Mouse (Mus musculus): Measurements from ENCODE around the gene Stoml1.

Stoml1 gene

DNA sequence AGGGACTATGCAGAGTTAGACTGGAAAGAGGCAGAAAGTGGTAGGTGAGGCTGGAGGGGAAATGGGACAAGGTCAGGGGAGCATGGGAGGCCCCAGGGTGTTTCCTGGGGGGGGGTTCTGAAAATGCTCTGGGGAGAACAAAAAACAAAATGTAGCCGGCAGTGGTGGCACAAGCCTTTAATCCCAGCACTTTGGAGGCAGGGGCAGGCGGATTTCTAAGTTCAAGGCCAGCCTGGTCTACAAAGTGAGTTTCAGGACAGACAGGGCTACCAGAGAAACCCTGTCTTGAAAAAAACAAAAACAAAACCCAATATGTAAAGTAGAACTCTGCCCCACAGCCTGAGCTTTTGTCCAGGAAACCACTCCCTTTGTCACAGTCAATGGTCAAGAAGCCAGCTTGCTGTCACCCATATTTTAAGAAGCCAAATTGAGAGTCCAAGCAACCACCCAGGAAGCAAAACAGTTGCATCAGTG is 19.1 kb downstream of the Stoml1 start:
- DNase-seq (ENCODE audit: low spot score in 2 of 2), result no peak

DNA sequence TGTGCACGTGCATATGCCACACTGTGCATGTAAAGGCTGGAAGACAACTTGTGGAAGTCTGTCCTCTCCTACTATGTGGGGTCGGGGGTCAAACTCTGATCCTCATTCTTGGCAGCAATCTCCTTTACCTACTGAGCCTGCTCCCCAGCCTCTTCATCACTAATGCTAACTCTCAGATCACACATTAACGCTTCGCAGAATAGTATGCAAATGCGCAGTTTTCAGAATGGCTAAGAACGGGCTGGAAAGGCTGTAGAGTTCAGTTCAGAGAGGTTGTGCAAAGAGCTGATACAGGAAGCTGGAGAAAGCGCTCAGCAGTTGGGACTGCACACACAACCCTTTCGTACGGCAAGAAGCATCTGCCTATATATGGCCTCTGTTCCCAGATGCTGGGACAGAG is 19.9 kb downstream of the Stoml1 start:
- no peak for DNase-seq (ENCODE audit: low spot score in 2 of 2)

DNA sequence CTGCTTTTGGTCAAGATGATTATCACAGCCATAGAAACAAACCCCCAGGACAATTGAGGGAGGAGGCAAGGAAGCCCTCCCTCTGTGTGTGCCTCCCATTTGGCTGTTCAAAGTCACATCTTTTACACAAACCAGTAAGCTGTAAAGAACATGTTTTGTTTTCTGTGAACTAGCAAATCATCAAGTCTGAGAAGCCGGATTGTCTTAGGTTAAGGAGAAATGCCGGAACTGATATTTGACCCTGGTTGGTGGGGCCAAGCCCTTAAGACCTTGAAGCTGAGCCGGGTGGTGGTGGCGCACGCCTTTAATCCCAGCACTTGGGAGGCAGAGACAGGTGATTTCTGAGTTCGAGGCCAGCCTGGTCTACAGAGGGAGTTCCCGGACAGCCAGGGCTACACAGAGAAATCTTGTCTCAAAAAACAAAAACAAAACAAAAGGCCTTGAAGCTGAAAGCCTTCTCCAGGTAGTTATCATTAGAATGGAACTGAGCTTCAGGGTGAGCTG is 21.2 kb downstream of the Stoml1 start:
- no peak for DNase-seq (ENCODE audit: low spot score in 2 of 2)

DNA sequence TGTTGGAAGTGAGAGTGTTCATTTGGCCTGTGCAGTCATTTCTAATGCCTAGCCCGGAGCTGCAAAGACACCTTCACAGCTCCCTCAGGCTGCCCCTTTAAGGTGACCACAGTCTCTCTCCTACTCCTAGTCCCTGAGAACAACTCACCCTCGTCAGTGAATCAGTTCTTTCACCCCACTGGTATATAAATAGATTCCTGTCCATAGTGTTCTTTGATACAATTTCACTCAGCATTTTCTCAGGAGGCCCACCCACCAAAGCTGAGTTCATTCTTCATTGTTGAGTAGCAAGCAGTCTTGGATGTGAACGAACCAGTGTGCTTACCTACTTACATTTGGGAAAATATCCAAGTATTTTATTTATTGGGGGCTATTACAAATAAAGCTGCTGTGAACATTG is 21.7 kb downstream of the Stoml1 start:
- DNase-seq (ENCODE audit: low spot score in 2 of 2), result no peak

DNA sequence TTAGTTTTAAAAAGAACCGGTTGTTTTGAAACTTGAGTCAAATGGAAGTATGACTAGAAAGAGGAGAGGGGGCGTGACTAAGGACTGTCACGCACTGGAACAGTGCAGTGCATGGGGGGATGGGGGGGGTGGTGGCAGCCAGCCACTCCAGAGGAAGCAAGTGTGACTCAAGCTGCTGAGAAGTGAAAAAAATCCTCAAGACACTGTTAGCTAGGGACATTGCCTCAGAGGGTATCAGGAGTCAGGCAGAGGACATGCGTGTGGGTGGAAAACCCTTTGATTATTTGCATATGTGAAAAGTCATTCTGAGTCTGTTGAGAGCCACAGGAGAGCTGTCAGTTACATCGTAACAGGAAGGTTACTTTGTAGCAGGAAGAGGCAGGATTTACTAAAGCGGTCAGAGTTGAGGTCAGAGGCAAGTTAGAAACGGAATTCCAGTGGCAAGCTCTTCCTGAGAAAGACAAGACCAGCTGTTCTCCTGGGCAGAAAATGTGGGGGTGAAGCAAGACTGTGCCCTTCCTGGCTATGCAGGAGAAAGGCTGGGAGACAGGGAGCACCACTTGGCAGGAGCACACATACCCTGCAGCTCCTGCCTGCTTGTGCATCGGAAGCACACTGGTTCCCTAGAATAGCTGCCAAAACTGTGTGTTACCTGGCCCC is 22.3 kb downstream of the Stoml1 start:
- DNase-seq (ENCODE audit: low spot score in 2 of 2), result no peak

DNA sequence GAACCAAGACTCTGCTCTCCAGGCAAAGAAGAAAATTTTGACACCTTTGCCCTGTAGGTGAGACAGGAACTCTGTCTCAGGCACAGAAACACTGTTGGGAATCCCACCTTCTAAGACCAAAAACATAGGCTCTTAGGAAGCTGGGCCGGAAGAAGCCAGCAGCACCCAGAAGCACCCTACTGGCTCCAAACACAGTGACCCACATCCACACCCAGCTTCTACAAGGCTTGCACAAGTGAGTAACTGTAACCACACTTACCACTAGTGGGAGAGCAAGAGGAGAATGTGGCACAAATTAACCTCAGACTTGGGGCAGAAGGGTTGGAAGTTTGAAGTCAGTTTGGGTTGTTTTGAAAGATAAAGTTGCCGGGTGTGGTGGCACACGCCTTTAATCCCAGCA is 22.8 kb downstream of the Stoml1 start:
- no peak for DNase-seq (ENCODE audit: low spot score in 2 of 2)

DNA sequence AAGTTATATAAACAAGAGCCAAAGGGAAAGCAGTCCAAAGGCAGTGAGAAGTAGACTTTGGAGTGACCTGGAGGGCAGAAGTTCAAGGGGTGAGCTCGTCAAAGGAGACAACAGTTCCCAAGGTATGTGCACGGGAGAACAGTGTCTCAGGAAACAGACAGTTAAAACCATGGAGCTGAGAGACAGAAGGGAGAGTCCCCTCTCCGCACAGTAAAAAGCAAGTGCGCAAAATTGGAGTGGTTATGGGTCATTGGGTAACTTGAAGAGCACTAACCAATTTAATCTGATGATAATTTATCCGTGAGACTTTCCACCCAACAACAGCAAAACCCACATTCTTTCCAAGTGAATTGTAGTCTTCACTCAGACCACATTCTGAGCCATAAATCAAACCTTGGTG is 23.4 kb downstream of the Stoml1 start:
- no peak for DNase-seq (ENCODE audit: low spot score in 2 of 2)

DNA sequence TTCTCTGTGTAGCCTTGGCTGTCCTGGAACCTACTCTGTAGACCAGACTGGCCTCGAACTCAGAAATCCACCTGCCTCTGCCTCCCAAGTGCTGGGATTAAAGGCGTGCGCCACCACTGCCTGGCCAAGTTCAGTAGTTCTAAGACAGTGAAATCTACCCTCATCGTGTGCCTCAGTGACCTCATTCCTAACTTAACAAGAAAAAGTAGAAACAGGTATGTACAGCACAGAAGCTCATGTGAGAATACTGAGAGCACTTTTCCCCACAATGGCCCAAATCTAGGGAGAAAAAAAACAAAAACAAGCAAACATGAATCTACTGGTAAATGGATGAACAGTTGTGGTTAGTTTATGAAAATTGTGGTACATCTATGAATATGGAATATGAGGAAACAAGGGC is 25.3 kb downstream of the Stoml1 start:
- DNase-seq (ENCODE audit: low spot score in 2 of 2), result no peak

DNA sequence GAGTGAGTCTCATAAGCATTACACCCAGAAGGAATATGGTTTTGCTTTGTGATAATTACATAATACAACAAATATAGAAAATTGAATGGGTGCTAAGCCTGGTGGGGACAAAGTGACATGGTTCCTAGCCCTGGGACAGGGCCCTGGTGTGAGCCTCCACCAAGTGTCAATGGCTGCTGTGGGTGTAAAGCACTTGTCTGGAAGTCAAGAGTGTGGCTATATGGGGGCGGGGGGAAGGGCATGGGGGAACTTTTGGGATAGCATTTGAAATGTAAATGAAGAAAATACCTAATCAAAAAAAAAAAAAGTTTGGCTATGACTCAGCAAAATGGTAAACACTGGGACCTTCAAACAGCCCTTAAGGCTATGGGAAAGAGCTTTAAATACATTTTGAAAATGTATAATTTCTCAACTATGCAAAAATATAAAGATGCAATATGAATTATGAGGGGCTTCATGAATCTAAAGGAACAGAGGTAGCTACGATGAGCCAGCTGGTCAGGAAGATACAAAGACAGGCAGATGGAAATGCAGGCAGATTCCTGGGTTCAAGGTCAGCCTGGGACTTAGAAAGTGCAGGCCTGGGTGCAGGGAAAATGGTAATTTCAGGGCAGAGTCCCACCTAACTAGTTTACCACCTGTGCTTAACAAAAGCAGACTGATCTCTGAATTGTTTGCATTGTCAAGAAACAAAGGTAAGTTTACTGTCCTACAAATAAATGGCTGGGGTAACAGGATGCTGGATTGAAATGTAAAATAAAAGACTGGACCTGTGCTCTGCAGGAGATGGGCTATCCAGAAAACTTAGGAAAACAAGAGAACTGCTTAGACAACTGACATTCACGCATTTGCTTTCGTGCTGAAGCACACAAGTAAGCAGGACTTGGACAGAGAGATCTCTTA is 26.1 kb downstream of the Stoml1 start:
- DNase-seq (ENCODE audit: low spot score in 2 of 2), result no peak

DNA sequence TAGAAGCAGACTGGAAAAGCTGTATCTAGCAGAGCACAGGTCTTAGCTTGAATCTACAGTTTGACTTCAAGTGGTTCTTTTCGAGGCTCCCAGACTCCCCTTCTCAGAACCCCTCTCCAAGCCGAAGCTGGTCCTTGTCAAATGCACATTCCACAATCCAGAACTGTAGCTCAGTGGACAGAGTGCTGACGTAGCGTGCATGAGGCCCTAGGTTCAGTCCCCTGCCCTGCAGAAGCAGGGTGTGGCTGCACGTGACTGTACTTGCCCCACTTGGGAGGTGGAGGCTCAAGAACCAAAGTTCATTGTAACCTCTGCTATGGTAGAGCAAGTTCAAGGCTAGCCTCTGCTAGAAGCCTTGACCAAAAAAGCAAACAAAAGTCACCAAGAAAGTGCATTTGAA is 26.8 kb downstream of the Stoml1 start:
- DNase-seq (ENCODE audit: low spot score in 2 of 2), result no peak

DNA sequence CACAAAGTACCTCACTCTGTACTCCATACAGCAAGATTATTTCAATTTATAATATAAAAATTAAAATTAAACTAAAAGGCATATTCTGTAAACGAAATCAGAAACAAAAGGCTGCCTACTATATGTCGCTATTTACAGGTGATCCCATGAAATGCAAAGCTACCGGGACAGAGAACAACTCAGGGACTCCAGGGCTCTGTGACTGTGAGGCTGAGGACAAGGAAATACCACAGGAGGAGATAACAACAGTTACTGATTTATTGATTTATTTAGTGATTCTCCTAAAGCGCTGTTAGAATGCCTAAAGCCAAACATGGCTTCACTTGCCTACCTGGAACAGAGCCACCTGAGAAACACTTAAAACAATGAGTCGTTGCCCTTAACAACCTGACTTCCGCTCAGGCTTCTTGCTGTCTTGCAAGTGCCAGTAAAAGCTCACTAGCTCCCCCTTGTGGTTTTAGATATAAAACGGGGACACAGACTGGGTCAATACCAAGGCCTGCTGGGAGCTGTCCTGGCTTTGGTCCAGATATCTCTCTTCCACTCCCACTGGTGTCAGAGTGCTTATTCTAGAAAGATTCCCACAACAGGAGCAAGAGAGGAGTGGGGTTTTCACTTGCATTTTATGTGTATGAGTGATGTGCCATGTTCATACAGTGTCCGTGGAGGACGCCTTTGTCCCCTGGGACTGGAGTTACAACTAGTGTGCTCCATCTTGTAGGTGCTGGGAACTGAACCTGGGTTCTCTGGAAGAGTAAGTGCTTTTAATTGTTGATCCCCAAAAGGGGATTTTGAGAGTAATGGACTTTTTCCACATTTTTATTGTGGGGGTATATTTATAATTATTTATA is 27.5 kb downstream of the Stoml1 start:
- peak; percentile 43 to 66 for DNase-seq (ENCODE audit: low spot score in 2 of 2)

DNA sequence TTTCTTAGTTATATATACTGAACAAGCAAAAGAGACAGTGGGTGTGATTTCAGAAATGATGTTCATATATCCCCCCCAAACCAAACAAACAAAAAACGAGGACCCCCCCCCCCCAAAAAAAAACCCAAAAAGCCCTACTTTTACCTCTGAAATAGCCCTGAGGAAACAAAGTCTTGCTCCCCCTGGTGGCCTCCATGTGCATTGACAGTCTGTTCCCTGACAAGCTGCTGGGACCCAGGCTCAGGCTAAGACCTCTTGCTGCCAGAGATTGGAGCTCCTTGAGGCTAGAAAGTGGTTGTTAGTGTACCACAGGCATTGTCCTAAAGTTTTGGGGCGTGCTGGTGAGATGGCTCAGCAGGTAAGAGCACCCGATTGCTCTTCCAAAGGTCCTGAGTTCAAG is 28.6 kb downstream of the Stoml1 start:
- DNase-seq (ENCODE audit: low spot score in 2 of 2), result no peak

DNA sequence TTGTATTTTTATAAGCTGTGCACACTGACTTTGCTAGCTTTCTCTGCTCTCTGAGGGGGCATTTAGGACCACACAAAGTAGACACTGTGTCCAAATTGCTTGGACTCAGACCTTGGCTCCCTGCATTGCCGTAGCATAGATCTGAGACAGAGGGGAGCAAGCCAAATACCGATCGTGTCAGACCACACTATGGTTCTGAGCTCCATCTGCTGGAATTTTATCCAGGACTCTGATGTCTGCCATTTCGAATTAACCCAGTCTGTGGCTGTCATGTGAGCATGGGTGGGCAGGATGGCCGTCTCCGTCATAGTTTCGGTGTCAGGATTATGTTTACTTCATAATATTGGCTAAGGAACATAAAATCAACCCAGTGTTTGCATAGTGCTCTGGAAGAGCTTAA is 30.5 kb downstream of the Stoml1 start:
- no peak for DNase-seq (ENCODE audit: low spot score in 2 of 2)

DNA sequence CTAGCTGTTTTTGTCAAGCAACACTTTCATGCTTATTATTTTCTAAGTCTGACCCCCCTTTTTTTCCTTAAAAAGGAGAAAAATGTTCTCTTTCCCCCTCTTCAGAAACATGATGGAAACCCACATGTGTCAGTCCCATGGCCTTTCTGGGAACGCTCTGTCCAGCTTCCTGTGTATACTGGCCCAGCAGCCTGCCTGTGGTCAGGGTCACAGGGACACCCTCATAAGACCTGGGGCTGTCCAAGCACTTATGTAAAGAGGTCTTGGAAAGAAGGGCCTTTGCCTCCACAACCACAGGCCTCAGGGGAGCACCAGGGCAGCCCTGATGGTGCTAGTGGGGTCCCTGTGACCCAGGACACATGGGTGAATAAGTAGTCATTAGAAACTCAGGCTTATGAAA is 36.1 kb downstream of the Stoml1 start:
- DNase-seq (ENCODE audit: low spot score in 2 of 2), result no peak

DNA sequence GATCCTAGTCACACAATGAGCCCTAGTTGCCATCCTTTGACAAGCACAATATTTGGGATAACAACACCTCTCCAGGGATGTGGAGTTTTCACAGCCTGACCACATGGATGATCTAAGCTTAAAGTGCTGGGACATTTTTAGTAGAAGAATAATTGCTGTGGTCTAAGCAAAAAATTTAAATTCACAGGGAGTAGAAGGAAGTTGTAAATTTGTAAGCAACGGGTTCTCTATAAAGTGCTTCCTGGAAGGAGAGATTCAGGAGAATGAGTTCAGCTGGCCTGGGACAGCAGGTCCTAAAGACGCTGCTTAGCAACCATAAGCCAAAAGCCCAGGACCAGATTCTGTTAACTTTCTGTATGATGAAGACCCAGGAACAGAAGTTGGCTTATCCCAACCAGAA is 36.9 kb downstream of the Stoml1 start:
- DNase-seq (ENCODE audit: low spot score in 2 of 2), result no peak

DNA sequence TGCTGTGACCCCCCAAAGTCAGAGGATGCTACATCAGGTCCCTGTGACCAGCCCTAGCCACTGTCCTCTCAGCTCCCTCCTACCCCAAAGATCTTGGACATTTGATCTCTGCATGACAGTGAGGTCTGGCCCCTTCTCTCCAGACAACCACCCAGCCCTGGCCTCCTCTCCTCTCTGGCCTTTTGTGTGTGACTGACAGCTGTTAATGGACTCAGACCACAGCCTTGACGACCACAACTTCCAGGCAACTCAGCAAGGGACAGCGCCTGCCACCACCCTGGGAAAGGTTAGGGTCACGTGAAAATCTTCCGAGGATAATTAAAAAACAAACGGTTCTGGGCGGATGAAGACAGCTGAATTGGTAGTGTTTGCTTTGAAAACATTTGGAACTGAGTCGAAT is 41.6 kb downstream of the Stoml1 start:
- DNase-seq (ENCODE audit: low spot score in 2 of 2), result no peak

DNA sequence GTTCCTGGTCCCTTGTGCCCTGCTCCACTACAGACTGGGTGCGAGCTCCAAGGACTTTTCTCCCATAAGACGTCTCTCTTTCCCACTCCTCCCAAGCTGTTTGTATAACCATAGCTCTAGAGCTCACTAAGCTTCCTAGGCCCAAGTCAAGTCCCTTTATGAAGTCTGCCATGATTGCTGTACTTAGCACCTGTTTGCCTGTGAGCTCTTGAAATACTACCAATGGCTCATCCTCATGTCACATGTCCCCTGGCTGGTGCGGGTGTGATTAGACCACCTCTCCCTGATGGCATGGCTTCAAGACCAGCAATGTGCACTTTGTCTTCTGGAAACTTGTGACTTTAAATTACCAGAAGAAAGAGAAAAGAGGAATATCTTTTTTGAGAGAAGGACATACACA is 42.4 kb downstream of the Stoml1 start:
- no peak for DNase-seq (ENCODE audit: low spot score in 2 of 2)

DNA sequence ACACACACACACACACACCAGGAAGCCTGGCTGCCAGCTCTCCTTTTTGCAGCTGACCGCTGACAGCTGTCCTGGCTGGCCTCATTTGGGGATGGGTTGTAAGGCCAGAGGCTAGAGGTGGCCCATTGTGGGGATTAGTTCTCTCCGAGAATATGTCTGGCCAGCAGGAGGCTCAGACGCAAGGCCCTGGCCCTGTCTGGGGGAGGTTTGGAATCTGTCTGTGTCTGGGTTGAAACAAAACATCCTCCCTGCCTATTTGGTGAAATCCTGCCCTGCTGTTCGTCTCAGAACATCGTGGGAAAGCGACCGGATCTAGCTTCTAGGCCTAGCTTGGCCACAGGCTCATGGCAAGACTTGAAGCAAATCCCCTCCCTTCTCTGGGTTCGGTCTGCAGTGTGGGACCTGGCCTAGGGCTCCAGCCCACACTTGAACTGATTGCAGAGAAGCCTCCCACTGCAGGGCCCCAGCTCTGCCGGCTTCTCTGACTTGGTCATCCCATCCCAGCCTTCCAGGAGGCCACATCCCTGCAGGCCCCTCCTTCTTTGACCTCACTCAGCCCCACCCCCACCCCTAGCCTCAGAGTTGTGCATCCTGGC is 42.9 kb downstream of the Stoml1 start:
- no peak for DNase-seq (ENCODE audit: low spot score in 2 of 2)

DNA sequence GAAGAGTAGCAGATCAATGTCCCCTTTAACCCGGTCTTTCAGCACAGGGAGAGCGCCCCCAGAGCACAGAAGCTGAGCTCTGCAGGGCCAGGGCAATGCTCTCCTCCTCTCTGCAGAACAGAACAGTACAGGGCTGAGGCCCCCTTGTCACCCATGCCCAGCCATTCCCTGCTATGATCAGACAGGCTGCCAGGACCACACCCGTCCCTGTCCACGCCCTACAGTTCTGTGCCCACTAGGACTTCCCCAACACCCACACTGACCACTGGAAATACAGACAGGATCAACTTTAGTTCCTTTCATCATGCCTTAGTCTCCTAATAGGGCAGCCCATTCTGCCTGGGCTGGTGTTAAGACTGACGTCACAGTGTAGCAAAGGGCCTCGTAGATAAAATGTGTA is 44.1 kb downstream of the Stoml1 start:
- no peak for DNase-seq (ENCODE audit: low spot score in 2 of 2)

DNA sequence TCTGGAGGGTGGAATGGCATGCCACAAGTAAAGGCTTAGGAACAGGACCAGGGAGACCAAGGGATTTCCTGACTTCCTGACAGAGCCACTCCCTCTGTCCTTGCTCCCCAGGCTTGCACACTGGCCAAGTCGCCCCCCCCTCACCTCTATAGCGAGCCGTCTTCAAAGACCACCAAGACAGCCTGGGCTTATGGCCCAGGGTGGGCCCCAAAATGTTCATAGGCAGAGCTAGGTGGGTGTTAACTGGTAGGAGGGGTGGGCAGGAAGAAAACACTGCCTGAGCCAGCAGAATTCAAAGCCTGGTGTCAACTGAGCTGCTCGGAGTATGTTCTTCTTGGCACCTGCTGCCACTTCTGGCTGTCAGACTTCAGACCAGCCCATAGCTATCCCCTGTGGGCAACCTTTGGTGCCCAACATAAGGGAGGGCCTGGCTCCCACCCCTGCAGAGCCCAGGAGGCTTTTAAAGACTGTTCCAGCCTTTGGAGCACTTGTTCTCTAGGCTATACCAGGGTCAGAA is 45.1 kb downstream of the Stoml1 start:
- DNase-seq (ENCODE audit: low spot score in 2 of 2), result no peak

DNA sequence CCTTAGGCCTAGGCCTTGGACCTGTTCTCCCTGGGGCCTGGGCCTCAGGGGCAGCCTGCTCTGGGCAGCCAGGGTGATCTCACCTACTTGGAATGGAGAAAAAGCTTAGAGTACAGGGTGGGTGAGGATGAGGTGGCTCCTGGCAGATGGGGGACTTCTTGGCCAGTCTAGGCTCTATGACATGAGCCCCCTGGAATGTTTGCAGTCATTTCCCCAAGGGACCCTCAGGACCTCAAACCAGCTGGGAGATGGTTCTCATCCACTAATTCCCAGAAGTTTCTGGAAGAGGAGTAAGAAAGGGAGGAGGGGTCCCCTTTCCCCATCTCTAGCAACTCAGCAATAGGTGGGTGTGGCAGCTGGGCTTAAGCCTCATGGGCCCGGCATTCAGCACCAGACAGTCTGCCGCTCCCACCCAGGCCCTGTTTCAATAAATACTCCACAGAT is 46.4 kb downstream of the Stoml1 start:
- DNase-seq (ENCODE audit: low spot score in 2 of 2), result no peak
